Mouse (Mus musculus): ENCODE results near the gene S100a11.

DNA sequence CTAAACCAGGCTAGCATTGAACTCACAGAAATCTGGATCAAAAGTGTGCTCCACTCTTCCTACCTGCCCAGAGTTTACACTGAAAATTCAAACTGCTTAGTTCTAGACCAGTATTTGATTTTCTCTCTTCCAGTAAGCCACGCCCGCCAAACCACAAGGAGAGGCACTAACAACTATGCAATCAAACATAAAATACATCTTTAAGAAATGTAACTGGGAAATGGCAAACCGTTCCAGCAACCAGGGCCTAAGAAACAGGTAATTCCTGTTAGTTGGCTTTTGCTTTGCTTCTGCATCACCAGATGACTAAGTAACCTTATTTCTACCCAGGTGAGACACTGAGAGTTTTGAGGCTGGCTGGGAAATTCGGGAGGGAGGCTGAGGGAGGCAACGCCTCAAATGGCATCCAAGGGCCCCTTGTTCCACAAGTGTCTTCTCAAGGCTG, 13.4 kb upstream of the S100a11 start:
- TF ChIP-seq POLR2A (IDR thresholded peaks at IDR 0.05; ENCODE audit: borderline replicate concordance, insufficient read depth, low read length) (no peak), CTCF (IDR thresholded peaks at IDR 0.05; ENCODE audit: borderline replicate concordance, insufficient read depth, low read depth, low read length) (no peak)
